Mouse (Mus musculus) neural tube, embryonic 14.5 days (tissue): ENCODE results near the gene Ppm1a. TPM values are rescaled to one million over a fixed set of nuclear protein-coding genes. Genes with fewer than 3 reads are reported as not detected.

ENCODE experiments used
- ATAC-seq: fragments of 200-750 bp; cut with Nextera tagmentation; 2 replicates; pipeline ENCODE4 v1.8.0; 2017; ENCODE audit warnings: low read depth, mild to moderate bottlenecking, moderate TSS enrichment, moderate library complexity
- H3K27ac ChIP-seq: fragments of 300-500 bp; sonication (generic); 2 replicates; pipeline ENCODE4 v1.5.1; 2014; ENCODE audit warnings: low read depth, mild to moderate bottlenecking, control low read depth, low read length, moderate library complexity, mixed read lengths
- H3K27me3 ChIP-seq: fragments of 300-500 bp; sonication (generic); 2 replicates; pipeline ENCODE4 v1.6.1; 2014; ENCODE audit warnings: low read length; ENCODE audit not compliant: control insufficient read depth, insufficient read depth
- H3K36me3 ChIP-seq: fragments of 300-500 bp; sonication (generic); 2 replicates; pipeline ENCODE4 v1.6.1; 2014; ENCODE audit warnings: low read length, mixed read lengths; ENCODE audit not compliant: control insufficient read depth, insufficient read depth
- H3K4me1 ChIP-seq: fragments of 300-500 bp; sonication (generic); 2 replicates; pipeline ENCODE4 v1.6.1; 2014; ENCODE audit warnings: low read length; ENCODE audit not compliant: control insufficient read depth, insufficient read depth
- H3K4me2 ChIP-seq: fragments of 300-500 bp; sonication (generic); 2 replicates; pipeline ENCODE4 v1.6.1; 2014; ENCODE audit warnings: mild to moderate bottlenecking, low read depth, low read length, control low read depth
- H3K4me3 ChIP-seq: fragments of 300-500 bp; sonication (generic); 2 replicates; pipeline ENCODE4 v1.5.1; 2014; ENCODE audit warnings: low read depth, low read length, control low read depth, mixed read lengths
- H3K9ac ChIP-seq: fragments of 300-500 bp; sonication (generic); replicated peaks from 2 replicates; pipeline ENCODE4 v1.6.1; 2014; ENCODE audit warnings: low read depth, mild to moderate bottlenecking, control low read depth, low read length, mixed read lengths
- H3K9me3 ChIP-seq: fragments of 300-500 bp; sonication (generic); 2 replicates; pipeline ENCODE4 v1.6.1; 2016; ENCODE audit warnings: low read length; ENCODE audit not compliant: control insufficient read depth
- WGBS: fragments of 180-500 bp; shearing (Covaris S2); extraction: QIAGEN DNeasy Blood & Tissue Kit; methylation state at CpG from one replicate; pipeline ENCODE4 v1.1.7; 2014; 5-methylcytosine and 5-hydroxymethylcytosine counted together
- polyA plus RNA-seq: library from polyadenylated mRNA; unstranded; fragments of >200 nt; fragmentation: Nextera tagmentation; extraction: Ambion mirVana; gene quantifications from 2 replicates; pipeline ENCODE4 v1.2.1, GENCODE M21; 2014

Ppm1a gene
- polyA plus RNA-seq, 1 experiment from 2014 or later, result 86.7 TPM

DNA sequence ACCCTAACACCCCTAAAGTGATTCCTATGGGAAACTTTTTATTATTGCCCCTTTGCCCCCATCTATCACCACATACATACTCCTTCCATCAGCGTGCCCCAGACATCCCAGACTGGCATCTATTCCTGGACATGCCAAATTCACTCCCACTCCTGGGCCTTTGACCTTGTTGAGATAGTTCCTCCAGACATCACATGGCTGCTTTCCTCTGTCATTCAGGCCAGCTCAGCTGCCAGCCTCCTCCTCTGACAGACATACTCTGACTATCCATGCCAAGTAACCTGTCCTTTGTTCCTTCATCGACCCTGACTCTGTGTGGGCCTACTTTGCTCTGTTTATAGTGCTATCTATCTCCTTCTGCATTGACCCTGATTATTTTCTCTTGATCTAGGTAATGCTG, 6.6 kb upstream of the Ppm1a start:
- H3K27ac ChIP-seq, result no peak overlapping the region
- 89% methylated on average over 2 of the region's 2 CpGs for WGBS
- H3K9me3 ChIP-seq, result no peaks in the 10 kb centered on the region
- no peaks in the 10 kb centered on the region for H3K27me3 ChIP-seq
- no peak overlapping the region for H3K9ac ChIP-seq
- no peak for ATAC-seq
- no peaks in the 10 kb centered on the region for H3K4me1 ChIP-seq
- H3K4me2 ChIP-seq, result no peak overlapping the region
- H3K4me3 ChIP-seq, result no peak overlapping the region
- no peaks in the 10 kb centered on the region for H3K36me3 ChIP-seq

- Histone ChIP-seq H3K4me3 (no peak overlapping the region), H3K4me2 (no peak overlapping the region), H3K9ac (no peak overlapping the region), H3K9me3 (no peaks in the 10 kb centered on the region), H3K36me3 (no peaks in the 10 kb centered on the region), H3K4me1 (peaks cover 5% of the 10 kb centered on the region), H3K27ac (no peak overlapping the region), H3K27me3 (no peaks in the 10 kb centered on the region)
- 0% methylated on average over 1 of the region's 1 CpGs for WGBS
- ATAC-seq, result no peak
Observed at GRCm38 (mm10) chr12:72757596-72757995, 341 bp downstream of the Ppm1a start.

DNA sequence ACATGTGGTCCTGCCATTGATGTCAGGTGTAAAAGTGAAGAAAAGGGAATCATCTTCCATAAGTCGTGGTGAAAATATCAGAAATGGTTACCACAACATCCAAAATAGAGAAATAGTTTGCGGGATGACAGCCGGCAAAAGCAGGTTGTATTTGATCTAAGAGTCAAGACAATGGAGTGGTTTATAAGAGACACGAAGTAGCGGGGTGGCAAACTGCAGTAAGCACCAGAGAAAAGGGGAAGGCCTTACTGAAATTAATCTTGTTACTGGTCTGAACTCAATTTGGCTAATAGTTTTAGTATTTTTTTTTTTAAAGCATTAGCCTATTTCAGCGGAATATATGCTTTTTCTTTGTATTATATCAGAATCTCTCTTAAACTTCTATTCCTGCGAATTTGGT, 2.7 kb downstream of the Ppm1a start:
- H3K4me1 ChIP-seq, result peaks cover 18% of the 10 kb centered on the region
- WGBS, result 15% methylated on average over 7 of the region's 7 CpGs
- ATAC-seq, result no peak
- H3K27me3 ChIP-seq, result no peaks in the 10 kb centered on the region
- no peaks in the 10 kb centered on the region for H3K9me3 ChIP-seq
- H3K4me2 ChIP-seq, result peak overlapping the region; percentile 67
- peak overlapping the region; percentile 88 for H3K4me3 ChIP-seq
- H3K36me3 ChIP-seq, result no peaks in the 10 kb centered on the region
- H3K27ac ChIP-seq, result peak overlapping the region; percentile 100
- H3K9ac ChIP-seq, result no peak overlapping the region; the same call in 1 of the 2 replicates

GRCm38 (mm10) chr12:72760376-72761229, 3.3 kb downstream of the Ppm1a start:
- no peaks in the 10 kb centered on the region for H3K27me3 ChIP-seq
- H3K4me1 ChIP-seq, result peaks cover 18% of the 10 kb centered on the region
- WGBS, result 1% methylated on average over 63 of the region's 78 CpGs
- H3K36me3 ChIP-seq, result no peaks in the 10 kb centered on the region
- peak overlapping the region; percentile 88 for H3K4me3 ChIP-seq
- H3K9ac ChIP-seq, result peak overlapping the region; percentile 99
- peak overlapping the region; percentile 100 for H3K27ac ChIP-seq
- peak; percentile 93 for ATAC-seq
- H3K9me3 ChIP-seq, result no peaks in the 10 kb centered on the region
- H3K4me2 ChIP-seq, result peak overlapping the region; percentile 67

GRCm38 (mm10) chr12:72761230-72761648, 4.0 kb downstream of the Ppm1a start:
- Histone ChIP-seq H3K4me3 (peak overlapping the region; percentile 88), H3K4me2 (peak overlapping the region; percentile 62; the same call in 1 of the 2 replicates), H3K9ac (peak overlapping the region; percentile 99), H3K27ac (peak overlapping the region; percentile 100), H3K9me3 (no peaks in the 10 kb centered on the region), H3K4me1 (peaks cover 18% of the 10 kb centered on the region), H3K27me3 (no peaks in the 10 kb centered on the region), H3K36me3 (no peaks in the 10 kb centered on the region)
- ATAC-seq, result peak; percentile 68
- whole genome bisulfite sequencing, result 1% methylated on average over 33 of the region's 71 CpGs

GRCm38 (mm10) chr12:72761649-72762261, 4.5 kb downstream of the Ppm1a start:
- WGBS, result 0% methylated on average over 30 of the region's 43 CpGs

DNA sequence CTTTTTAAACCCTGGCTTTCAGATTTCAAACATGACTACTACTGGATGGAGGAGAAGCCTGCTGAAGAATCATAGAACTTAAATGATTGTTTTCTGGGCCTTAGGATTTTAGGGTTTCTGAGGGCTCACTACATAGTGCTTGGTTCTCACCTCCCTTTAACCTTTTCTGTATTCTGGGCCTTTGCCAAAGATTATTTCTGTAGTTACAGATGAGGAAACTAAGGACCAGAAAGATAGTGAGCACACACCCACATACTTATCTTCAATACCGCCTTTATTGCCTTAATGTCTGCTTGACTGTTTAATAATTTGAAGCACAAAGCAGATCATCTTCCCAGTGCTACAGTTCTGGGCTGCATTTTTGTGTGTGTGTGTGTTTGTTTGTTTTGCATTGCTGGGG, 5.2 kb downstream of the Ppm1a start:
- Histone ChIP-seq H3K27me3 (no peaks in the 10 kb centered on the region), H3K4me3 (peak overlapping the region; percentile 88), H3K4me2 (peak overlapping the region; percentile 62), H3K9ac (peak overlapping the region; percentile 99), H3K9me3 (no peaks in the 10 kb centered on the region), H3K4me1 (peaks cover 18% of the 10 kb centered on the region), H3K36me3 (no peaks in the 10 kb centered on the region), H3K27ac (no peak overlapping the region)
- ATAC-seq, result no peak
- 27% methylated on average over 1 of the region's 1 CpGs for WGBS

More at GRCm38 (mm10) chr12:72761649-72762261, 4.5 kb downstream of the Ppm1a start:
- peak overlapping the region; percentile 100 for H3K27ac ChIP-seq
- peak; percentile 58 for ATAC-seq
- peak overlapping the region; percentile 62 for H3K4me2 ChIP-seq
- no peaks in the 10 kb centered on the region for H3K27me3 ChIP-seq
- peaks cover 18% of the 10 kb centered on the region for H3K4me1 ChIP-seq
- no peaks in the 10 kb centered on the region for H3K9me3 ChIP-seq
- peak overlapping the region; percentile 88 for H3K4me3 ChIP-seq
- peak overlapping the region; percentile 99 for H3K9ac ChIP-seq
- H3K36me3 ChIP-seq, result no peaks in the 10 kb centered on the region

DNA sequence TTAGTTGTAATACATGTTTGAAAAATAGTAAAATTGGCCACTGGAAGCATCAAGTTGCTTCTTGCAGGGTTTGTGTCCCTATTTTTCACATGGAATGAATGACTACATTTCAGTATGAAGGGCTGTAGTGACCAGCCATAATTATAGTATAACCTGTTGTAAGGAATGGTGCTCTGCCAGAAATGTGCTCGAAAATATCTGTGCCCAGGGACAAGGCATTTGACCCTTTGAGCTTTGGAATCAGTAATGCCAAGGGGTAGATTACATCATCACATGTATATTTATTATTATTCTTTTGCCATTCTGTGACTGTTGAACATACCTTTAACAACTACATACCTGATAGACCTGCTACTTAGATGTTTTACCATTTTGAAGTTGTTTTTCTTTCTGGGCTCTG, 5.9 kb downstream of the Ppm1a start:
- Histone ChIP-seq H3K9me3 (no peaks in the 10 kb centered on the region), H3K4me2 (peak overlapping the region; percentile 62), H3K9ac (no peak overlapping the region), H3K4me1 (peaks cover 18% of the 10 kb centered on the region), H3K27ac (no peak overlapping the region), H3K36me3 (no peaks in the 10 kb centered on the region), H3K4me3 (no peak overlapping the region; the same call in 1 of the 2 replicates), H3K27me3 (no peaks in the 10 kb centered on the region)
- no peak for ATAC-seq
- 39% methylated on average over 1 of the region's 1 CpGs for WGBS

GRCm38 (mm10) chr12:72767809-72768208, 10.6 kb downstream of the Ppm1a start:
- H3K9ac ChIP-seq, result no peak overlapping the region
- no peak for ATAC-seq
- no peaks in the 10 kb centered on the region for H3K9me3 ChIP-seq
- peaks cover 11% of the 10 kb centered on the region for H3K4me1 ChIP-seq
- H3K36me3 ChIP-seq, result no peaks in the 10 kb centered on the region
- no peak overlapping the region for H3K4me3 ChIP-seq
- H3K27me3 ChIP-seq, result no peaks in the 10 kb centered on the region
- WGBS, result 91% methylated on average over 6 of the region's 6 CpGs
- no peak overlapping the region for H3K4me2 ChIP-seq
- H3K27ac ChIP-seq, result no peak overlapping the region
